Mouse (Mus musculus): ENCODE data around the gene Slc16a8. TPM values are rescaled to one million over a fixed set of nuclear protein-coding genes. Genes with fewer than 3 reads are reported as not detected.
A peak's percentile ranks its signal among the peaks of the same experiment; 100 is the strongest.

Gene Slc16a8
- polyA plus RNA-seq (2014; fragmentation: Nextera tagmentation; extraction: Ambion mirVana) = 0.28 and 0.29 TPM in 2 replicates

- H3K4me2 ChIP-seq (ENCODE audit: low read depth, low read length) = no peak within 1 kb of the TSS
- no peak within 1 kb of the TSS for H3K27ac ChIP-seq (replicated peaks; ENCODE audit: low read depth, low read length)
- no peak within 1 kb of the TSS for H3K4me3 ChIP-seq (ENCODE audit: low read depth, low read length)
- 47% methylated on average over 3 of the region's 3 CpGs for WGBS
- H3K27me3 ChIP-seq (replicated peaks; ENCODE audit: control insufficient read depth, insufficient read depth, low read length) = peaks cover 22% of the 10 kb centered on the region
- DNase-seq (ENCODE audit: low spot score) = no peak
- no peaks in the 10 kb centered on the region for H3K9me3 ChIP-seq (ENCODE audit: control insufficient read depth, low read length)
- no peak within 1 kb of the TSS for H3K9ac ChIP-seq (ENCODE audit: low read depth, low read length)
- H3K4me1 ChIP-seq (ENCODE audit: control insufficient read depth, insufficient read depth, low read length) = 0 out of 2 replicates have a peak, but pooled peaks cover 9% of the 10 kb centered on the region
- H3K36me3 ChIP-seq (ENCODE audit: control insufficient read depth, insufficient read depth, low read length) = no peaks in the 10 kb centered on the region
- no peak for ATAC-seq (ENCODE audit: low read depth)
These were observed at the start of gene Slc16a8 for GRCm38 (mm10) chr15:79254661-79255060. TSS of gene Slc16a8 (minus strand) at chr15:79254761.

- Histone ChIP-seq H3K9me3 (ENCODE audit: control insufficient read depth, low read length) (no peaks in the 10 kb centered on the region), H3K27ac (replicated peaks; ENCODE audit: low read depth, low read length) (no peak overlapping the region), H3K4me3 (ENCODE audit: low read depth, low read length) (no peak overlapping the region), H3K36me3 (ENCODE audit: control insufficient read depth, insufficient read depth, low read length) (peaks cover 15% of the 10 kb centered on the region; the same call in 1 of the 2 replicates), H3K27me3 (replicated peaks; ENCODE audit: control insufficient read depth, insufficient read depth, low read length) (no peaks in the 10 kb centered on the region), H3K4me2 (ENCODE audit: low read depth, low read length) (no peak overlapping the region), H3K4me1 (ENCODE audit: control insufficient read depth, insufficient read depth, low read length) (no peaks in the 10 kb centered on the region), H3K9ac (ENCODE audit: low read depth, low read length) (no peak overlapping the region)
- ATAC-seq (ENCODE audit: low read depth) (no peak), DNase-seq (ENCODE audit: low spot score) (no peak)
- 88% methylated on average over 4 of the region's 8 CpGs for WGBS
These were observed 49.2 kb upstream of the Slc16a8 start for GRCm38 (mm10) chr15:79303725-79304124.

DNA sequence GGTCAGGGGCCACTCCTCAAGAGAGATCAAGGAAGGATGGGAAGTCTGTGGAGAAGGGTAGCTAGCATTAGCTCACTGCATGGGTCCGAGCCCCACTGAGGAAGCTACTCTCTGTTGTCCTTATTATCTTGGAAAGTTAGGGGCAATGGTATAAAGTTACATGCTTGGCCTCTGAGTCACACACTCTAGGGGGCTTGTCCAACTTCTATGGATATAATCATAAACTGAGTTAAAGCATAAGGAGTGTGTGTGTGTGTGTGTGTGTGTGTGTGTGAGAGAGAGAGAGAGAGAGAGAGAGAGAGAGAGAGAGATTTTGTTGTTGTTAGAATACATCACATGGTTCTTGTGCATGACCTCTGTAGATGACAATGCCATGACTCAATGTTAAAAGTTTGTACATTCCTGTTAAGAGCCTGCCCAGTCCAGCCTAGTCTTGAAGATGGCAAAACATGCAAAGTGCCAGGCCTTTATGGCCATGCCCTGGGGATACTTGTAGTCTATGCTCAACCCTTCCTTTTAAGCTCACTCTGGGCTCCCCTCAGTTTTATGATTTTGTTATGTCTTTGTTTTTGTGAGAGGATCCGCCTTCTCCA is 45.1 kb upstream of the Slc16a8 start:
- Histone ChIP-seq H3K9me3 (ENCODE audit: control insufficient read depth, low read length) (no peaks in the 10 kb centered on the region), H3K27ac (replicated peaks; ENCODE audit: low read depth, low read length) (no peak overlapping the region), H3K36me3 (ENCODE audit: control insufficient read depth, insufficient read depth, low read length) (0 out of 2 replicates have a peak, but pooled peaks cover 5% of the 10 kb centered on the region), H3K27me3 (replicated peaks; ENCODE audit: control insufficient read depth, insufficient read depth, low read length) (no peaks in the 10 kb centered on the region), H3K4me1 (ENCODE audit: control insufficient read depth, insufficient read depth, low read length) (no peaks in the 10 kb centered on the region), H3K4me3 (ENCODE audit: low read depth, low read length) (no peak overlapping the region), H3K4me2 (ENCODE audit: low read depth, low read length) (no peak overlapping the region), H3K9ac (ENCODE audit: low read depth, low read length) (no peak overlapping the region)
- ATAC-seq (ENCODE audit: low read depth) (no peak), DNase-seq (ENCODE audit: low spot score) (no peak)
- 73% methylated on average over 2 of the region's 2 CpGs for WGBS

- Histone ChIP-seq H3K36me3 (ENCODE audit: control insufficient read depth, insufficient read depth, low read length) (0 out of 2 replicates have a peak, but pooled peaks cover 5% of the 10 kb centered on the region), H3K27me3 (replicated peaks; ENCODE audit: control insufficient read depth, insufficient read depth, low read length) (no peaks in the 10 kb centered on the region), H3K9ac (ENCODE audit: low read depth, low read length) (no peak overlapping the region), H3K9me3 (ENCODE audit: control insufficient read depth, low read length) (no peaks in the 10 kb centered on the region), H3K4me3 (ENCODE audit: low read depth, low read length) (no peak overlapping the region), H3K4me1 (ENCODE audit: control insufficient read depth, insufficient read depth, low read length) (no peaks in the 10 kb centered on the region), H3K27ac (replicated peaks; ENCODE audit: low read depth, low read length) (no peak overlapping the region), H3K4me2 (ENCODE audit: low read depth, low read length) (no peak overlapping the region)
- ATAC-seq (ENCODE audit: low read depth) (peak; percentile 44; the same call in 1 of the 2 replicates), DNase-seq (ENCODE audit: low spot score) (no peak)
- 83% methylated on average over 6 of the region's 6 CpGs for WGBS
These were observed 44.0 kb upstream of the Slc16a8 start for GRCm38 (mm10) chr15:79298553-79298952.

- Histone ChIP-seq H3K9me3 (ENCODE audit: control insufficient read depth, low read length) (no peaks in the 10 kb centered on the region), H3K4me3 (ENCODE audit: low read depth, low read length) (no peak overlapping the region), H3K4me2 (ENCODE audit: low read depth, low read length) (no peak overlapping the region), H3K9ac (ENCODE audit: low read depth, low read length) (no peak overlapping the region), H3K27me3 (replicated peaks; ENCODE audit: control insufficient read depth, insufficient read depth, low read length) (no peaks in the 10 kb centered on the region), H3K4me1 (ENCODE audit: control insufficient read depth, insufficient read depth, low read length) (no peaks in the 10 kb centered on the region), H3K27ac (replicated peaks; ENCODE audit: low read depth, low read length) (no peak overlapping the region), H3K36me3 (ENCODE audit: control insufficient read depth, insufficient read depth, low read length) (no peaks in the 10 kb centered on the region)
- WGBS = 84% methylated on average over 9 of the region's 9 CpGs
- ATAC-seq (ENCODE audit: low read depth) (no peak), DNase-seq (ENCODE audit: low spot score) (no peak)
These were observed 38.2 kb upstream of the Slc16a8 start for GRCm38 (mm10) chr15:79292779-79293178.

DNA sequence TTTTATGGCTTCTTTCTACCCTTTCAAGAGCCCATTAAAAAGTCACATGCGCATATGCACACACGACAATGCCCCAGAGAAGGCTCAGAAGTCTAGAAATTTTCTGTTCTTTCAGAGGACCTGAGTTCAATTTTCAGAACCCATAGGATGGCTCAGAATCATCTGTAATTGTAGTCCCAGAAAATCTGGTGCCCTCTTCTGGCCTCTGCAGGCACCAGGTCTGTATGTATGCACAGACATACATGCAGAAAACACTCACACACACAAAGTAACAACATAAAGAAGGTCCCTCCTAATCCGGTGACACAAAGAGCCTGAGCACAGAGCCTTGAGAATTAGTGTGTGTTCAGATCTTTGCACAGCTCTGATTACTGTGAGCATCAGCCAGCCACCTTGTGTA is 35.8 kb upstream of the Slc16a8 start:
- ATAC-seq (ENCODE audit: low read depth) (no peak), DNase-seq (ENCODE audit: low spot score) (no peak)
- Histone ChIP-seq H3K36me3 (ENCODE audit: control insufficient read depth, insufficient read depth, low read length) (no peaks in the 10 kb centered on the region), H3K4me3 (ENCODE audit: low read depth, low read length) (no peak overlapping the region), H3K4me2 (ENCODE audit: low read depth, low read length) (no peak overlapping the region), H3K9me3 (ENCODE audit: control insufficient read depth, low read length) (no peaks in the 10 kb centered on the region), H3K4me1 (ENCODE audit: control insufficient read depth, insufficient read depth, low read length) (no peaks in the 10 kb centered on the region), H3K9ac (ENCODE audit: low read depth, low read length) (no peak overlapping the region), H3K27ac (replicated peaks; ENCODE audit: low read depth, low read length) (no peak overlapping the region), H3K27me3 (replicated peaks; ENCODE audit: control insufficient read depth, insufficient read depth, low read length) (no peaks in the 10 kb centered on the region)
- WGBS = 89% methylated on average over 3 of the region's 3 CpGs

GRCm38 (mm10) chr15:79289441-79289840 is 34.9 kb upstream of the Slc16a8 start:
- Histone ChIP-seq H3K27me3 (replicated peaks; ENCODE audit: control insufficient read depth, insufficient read depth, low read length) (no peaks in the 10 kb centered on the region), H3K27ac (replicated peaks; ENCODE audit: low read depth, low read length) (no peak overlapping the region), H3K4me3 (ENCODE audit: low read depth, low read length) (no peak overlapping the region), H3K9ac (ENCODE audit: low read depth, low read length) (no peak overlapping the region), H3K4me1 (ENCODE audit: control insufficient read depth, insufficient read depth, low read length) (no peaks in the 10 kb centered on the region), H3K36me3 (ENCODE audit: control insufficient read depth, insufficient read depth, low read length) (no peaks in the 10 kb centered on the region), H3K4me2 (ENCODE audit: low read depth, low read length) (no peak overlapping the region), H3K9me3 (ENCODE audit: control insufficient read depth, low read length) (no peaks in the 10 kb centered on the region)
- no peak for ATAC-seq (ENCODE audit: low read depth)
- 86% methylated on average over 12 of the region's 12 CpGs for WGBS
- DNase-seq (ENCODE audit: low spot score) = no peak

DNA sequence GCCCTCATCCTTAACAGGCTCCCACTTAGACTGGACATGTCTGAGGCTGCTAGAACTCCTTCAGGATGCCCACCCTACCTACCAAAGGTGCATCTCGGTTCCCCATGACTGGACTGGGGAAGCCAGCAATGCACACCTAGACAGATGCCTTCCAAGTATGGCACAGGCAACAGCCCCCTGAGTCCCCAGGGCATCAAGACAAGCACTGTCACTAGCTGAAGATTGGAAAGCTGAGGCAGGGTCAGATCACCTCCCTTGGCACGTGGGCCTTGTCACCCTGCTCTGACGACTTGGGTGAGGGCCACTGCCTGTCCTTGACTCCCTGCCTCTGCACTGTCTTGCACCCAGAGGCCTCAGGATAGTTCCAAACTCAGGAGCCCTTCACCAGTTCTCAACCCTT is 33.8 kb upstream of the Slc16a8 start:
- WGBS = 84% methylated on average over 3 of the region's 3 CpGs
- no peak overlapping the region for H3K27ac ChIP-seq (replicated peaks; ENCODE audit: low read depth, low read length)
- H3K9ac ChIP-seq (ENCODE audit: low read depth, low read length) = no peak overlapping the region
- H3K4me2 ChIP-seq (ENCODE audit: low read depth, low read length) = no peak overlapping the region
- ATAC-seq (ENCODE audit: low read depth) = no peak
- H3K27me3 ChIP-seq (replicated peaks; ENCODE audit: control insufficient read depth, insufficient read depth, low read length) = no peaks in the 10 kb centered on the region
- H3K36me3 ChIP-seq (ENCODE audit: control insufficient read depth, insufficient read depth, low read length) = no peaks in the 10 kb centered on the region
- H3K4me3 ChIP-seq (ENCODE audit: low read depth, low read length) = no peak overlapping the region
- H3K9me3 ChIP-seq (ENCODE audit: control insufficient read depth, low read length) = no peaks in the 10 kb centered on the region
- DNase-seq (ENCODE audit: low spot score) = no peak
- no peaks in the 10 kb centered on the region for H3K4me1 ChIP-seq (ENCODE audit: control insufficient read depth, insufficient read depth, low read length)

- Histone ChIP-seq H3K36me3 (ENCODE audit: control insufficient read depth, insufficient read depth, low read length) (no peaks in the 10 kb centered on the region), H3K27me3 (replicated peaks; ENCODE audit: control insufficient read depth, insufficient read depth, low read length) (no peaks in the 10 kb centered on the region), H3K4me3 (ENCODE audit: low read depth, low read length) (no peak overlapping the region), H3K27ac (replicated peaks; ENCODE audit: low read depth, low read length) (no peak overlapping the region), H3K9ac (ENCODE audit: low read depth, low read length) (no peak overlapping the region), H3K4me1 (ENCODE audit: control insufficient read depth, insufficient read depth, low read length) (no peaks in the 10 kb centered on the region), H3K4me2 (ENCODE audit: low read depth, low read length) (no peak overlapping the region), H3K9me3 (ENCODE audit: control insufficient read depth, low read length) (no peaks in the 10 kb centered on the region)
- ATAC-seq (ENCODE audit: low read depth) (no peak), DNase-seq (ENCODE audit: low spot score) (no peak)
- 96% methylated on average over 7 of the region's 7 CpGs for WGBS
These were observed 32.5 kb upstream of the Slc16a8 start for GRCm38 (mm10) chr15:79287091-79287490.
